ENCODE assay signal across 13 mouse cellular contexts in genomic region chr5:77109814-77110213, GRCm38 (mm10).
"Had no signal": no experiment of that assay in that cellular context is flagged by ENCODE, and none has a peak within 500 bp of the region (broad histone marks: within the 10 kb centered on the region; RNA-seq: fewer than 3 reads in every experiment).

No protein-coding gene starts in this region.

- H3K36me3 ChIP-seq: limb, embryonic 13.5 days; midbrain, embryonic 13.5 days; neural tube, embryonic 12.5 days; stomach, embryonic 15.5 days had no signal

- H3K27me3 ChIP-seq: limb, embryonic 13.5 days; neural tube, embryonic 12.5 days; stomach, embryonic 15.5 days had no signal

- DNase-seq: kidney, adult 18-20 months; kidney, postnatal 10 days; kidney, postnatal 4 days; left cerebral cortex, postnatal 4 days; retina, postnatal 1 day; right cerebral cortex, postnatal 4 days; thymus, postnatal 4 days had no signal

- H3K9ac ChIP-seq: limb, embryonic 13.5 days; liver, embryonic 14.5 days; midbrain, embryonic 13.5 days; neural tube, embryonic 12.5 days; stomach, embryonic 15.5 days had no signal

- H3K4me2 ChIP-seq: limb, embryonic 13.5 days; midbrain, embryonic 13.5 days; neural tube, embryonic 12.5 days; stomach, embryonic 15.5 days had no signal

- H3K4me3 ChIP-seq: layer of hippocampus, adult 2 months; limb, embryonic 13.5 days; midbrain, embryonic 13.5 days; neural tube, embryonic 12.5 days; stomach, embryonic 15.5 days had no signal

- ATAC-seq: midbrain, embryonic 13.5 days had no signal

- H3K9me3 ChIP-seq: limb, embryonic 13.5 days; midbrain, embryonic 13.5 days; neural tube, embryonic 12.5 days; stomach, embryonic 15.5 days had no signal

- H3K27ac ChIP-seq: layer of hippocampus, adult 2 months; limb, embryonic 13.5 days; liver, embryonic 14.5 days; midbrain, embryonic 13.5 days; neural tube, embryonic 12.5 days; stomach, embryonic 15.5 days had no signal
